Comparison of ENCODE assay signal across 15 mouse cellular contexts in genomic region chr7:112465920-112466319, GRCm38 (mm10). TPM values are rescaled to one million over a fixed set of nuclear protein-coding genes. Genes with fewer than 3 reads are reported as not detected.
DNase-seq lines count a peak whose midpoint lies in the region; ATAC-seq lines count a peak whose summit lies in the region.
"Had no signal": no experiment of that assay in that cellular context is flagged by ENCODE, and none has a peak within 500 bp of the region (broad histone marks: within the 10 kb centered on the region; RNA-seq: fewer than 3 reads in every experiment).

No protein-coding gene starts in this region.

- H3K4me3 ChIP-seq in embryonic facial prominence, embryonic 14.5 days (ENCODE audit: low read depth, low read length) = no peak overlapping the region
- no peak overlapping the region for H3K4me3 ChIP-seq in embryonic facial prominence, embryonic 10.5 days
- H3K4me3 ChIP-seq in kidney, embryonic 15.5 days (replicated peaks) = no peak overlapping the region
- H3K4me3 ChIP-seq in midbrain, embryonic 14.5 days (replicated peaks; ENCODE audit: low read depth, low read length) = no peak overlapping the region
- no peak overlapping the region for H3K4me3 ChIP-seq in midbrain, embryonic 16.5 days (ENCODE audit: low read depth, low read length)
- no peak overlapping the region for H3K4me3 ChIP-seq in stomach, embryonic 15.5 days (replicated peaks)
- H3K4me3 ChIP-seq: forebrain, embryonic 13.5 days; neural tube, embryonic 12.5 days had no signal

- H3K4me2 ChIP-seq in embryonic facial prominence, embryonic 14.5 days (ENCODE audit: low read depth, low read length) = no peak overlapping the region
- H3K4me2 ChIP-seq in kidney, embryonic 15.5 days = no peak overlapping the region
- H3K4me2 ChIP-seq in midbrain, embryonic 14.5 days (ENCODE audit: low read length) = no peak overlapping the region
- no peak overlapping the region for H3K4me2 ChIP-seq in midbrain, embryonic 16.5 days (ENCODE audit: low read length)
- no peak overlapping the region for H3K4me2 ChIP-seq in stomach, embryonic 15.5 days
- H3K4me2 ChIP-seq: forebrain, embryonic 13.5 days; midbrain, embryonic 11.5 days; neural tube, embryonic 12.5 days had no signal

- no peak for ATAC-seq in embryonic facial prominence, embryonic 14.5 days (ENCODE audit: low read depth)
- ATAC-seq in kidney, embryonic 15.5 days (replicated peaks; ENCODE audit: low FRiP score) = no peak
- no peak for ATAC-seq in midbrain, embryonic 14.5 days (ENCODE audit: low FRiP score, low TSS enrichment)
- ATAC-seq in midbrain, embryonic 16.5 days = no peak
- no peak for ATAC-seq in stomach, embryonic 15.5 days (ENCODE audit: insufficient read depth, low FRiP score, low read depth)
- ATAC-seq: forebrain, embryonic 13.5 days; inflammation-experienced regulatory T-cells, adult 6 months had no signal

- no peaks in the 10 kb centered on the region for H3K27me3 ChIP-seq in embryonic facial prominence, embryonic 14.5 days (replicated peaks; ENCODE audit: control insufficient read depth, insufficient read depth, low read length)
- H3K27me3 ChIP-seq in embryonic facial prominence, embryonic 10.5 days (replicated peaks; ENCODE audit: low read depth, poor library complexity, severe bottlenecking) = no peaks in the 10 kb centered on the region
- no peaks in the 10 kb centered on the region for H3K27me3 ChIP-seq in kidney, embryonic 15.5 days
- no peaks in the 10 kb centered on the region for H3K27me3 ChIP-seq in midbrain, embryonic 14.5 days (ENCODE audit: control insufficient read depth, insufficient read depth, low read length)
- no peaks in the 10 kb centered on the region for H3K27me3 ChIP-seq in midbrain, embryonic 16.5 days (ENCODE audit: control insufficient read depth, insufficient read depth, low read depth, low read length)
- H3K27me3 ChIP-seq in stomach, embryonic 15.5 days (replicated peaks) = no peaks in the 10 kb centered on the region
- H3K27me3 ChIP-seq: neural tube, embryonic 12.5 days had no signal

- WGBS in embryonic facial prominence, embryonic 14.5 days = 68% methylated on average over 3 of the region's 3 CpGs
- WGBS in embryonic facial prominence, embryonic 10.5 days = 80% methylated on average over 3 of the region's 3 CpGs
- WGBS in kidney, embryonic 15.5 days = 73% methylated on average over 3 of the region's 3 CpGs
- 79% methylated on average over 3 of the region's 3 CpGs for WGBS in midbrain, embryonic 14.5 days
- WGBS in midbrain, embryonic 16.5 days = 83% methylated on average over 3 of the region's 3 CpGs
- WGBS in stomach, embryonic 15.5 days = 67% methylated on average over 3 of the region's 3 CpGs

- H3K4me1 ChIP-seq in embryonic facial prominence, embryonic 14.5 days (ENCODE audit: control insufficient read depth, insufficient read depth, low read length) = peaks cover 57% of the 10 kb centered on the region
- H3K4me1 ChIP-seq in embryonic facial prominence, embryonic 10.5 days = peaks cover 64% of the 10 kb centered on the region
- peaks cover 63% of the 10 kb centered on the region for H3K4me1 ChIP-seq in kidney, embryonic 15.5 days
- 0 out of 2 replicates have a peak, but pooled peaks cover 3% of the 10 kb centered on the region for H3K4me1 ChIP-seq in midbrain, embryonic 14.5 days (ENCODE audit: control insufficient read depth, insufficient read depth, low read length)
- H3K4me1 ChIP-seq in midbrain, embryonic 16.5 days (ENCODE audit: control insufficient read depth, insufficient read depth, low read length) = peaks cover 6% of the 10 kb centered on the region; the same call in 1 of the 2 replicates
- H3K4me1 ChIP-seq in stomach, embryonic 15.5 days = peaks cover 38% of the 10 kb centered on the region

- H3K27ac ChIP-seq in embryonic facial prominence, embryonic 14.5 days (replicated peaks; ENCODE audit: low read depth, low read length) = no peak overlapping the region; the same call in 1 of the 2 replicates
- no peak overlapping the region for H3K27ac ChIP-seq in embryonic facial prominence, embryonic 10.5 days (replicated peaks)
- H3K27ac ChIP-seq in kidney, embryonic 15.5 days = peak overlapping the region; percentile 90; the same call in 1 of the 2 replicates
- no peak overlapping the region for H3K27ac ChIP-seq in midbrain, embryonic 14.5 days (replicated peaks; ENCODE audit: low read depth, low read length)
- H3K27ac ChIP-seq in midbrain, embryonic 16.5 days (ENCODE audit: low read length) = no peak overlapping the region
- H3K27ac ChIP-seq in stomach, embryonic 15.5 days = peak overlapping the region; percentile 41; the same call in 1 of the 2 replicates
- H3K27ac ChIP-seq: forebrain, embryonic 13.5 days; neural tube, embryonic 12.5 days had no signal

- DNase-seq in embryonic facial prominence, embryonic 14.5 days (ENCODE audit: low spot score) = peak; percentile 44
- DNase-seq in embryonic facial prominence, embryonic 10.5 days (ENCODE audit: low spot score) = no peak
- no peak for DNase-seq in kidney, postnatal 14 days
- DNase-seq in midbrain, embryonic 14.5 days = peak; percentile 37
- DNase-seq in urinary bladder, postnatal 4 days (ENCODE audit: low spot score in 2 of 2) = no peak
- DNase-seq: gastrocnemius, postnatal 25 days; spleen, adult 18-20 months; thymus, adult 18-20 months had no signal

- no peak overlapping the region for H3K9ac ChIP-seq in embryonic facial prominence, embryonic 14.5 days (ENCODE audit: low read depth, low read length)
- H3K9ac ChIP-seq in kidney, embryonic 15.5 days = no peak overlapping the region
- H3K9ac ChIP-seq in midbrain, embryonic 14.5 days (replicated peaks; ENCODE audit: low read length) = no peak overlapping the region
- no peak overlapping the region for H3K9ac ChIP-seq in midbrain, embryonic 16.5 days (ENCODE audit: low read depth, low read length)
- no peak overlapping the region for H3K9ac ChIP-seq in stomach, embryonic 15.5 days
- H3K9ac ChIP-seq: forebrain, embryonic 13.5 days; neural tube, embryonic 12.5 days had no signal

- no peaks in the 10 kb centered on the region for H3K9me3 ChIP-seq in embryonic facial prominence, embryonic 14.5 days (ENCODE audit: control insufficient read depth, low read length)
- no peaks in the 10 kb centered on the region for H3K9me3 ChIP-seq in embryonic facial prominence, embryonic 10.5 days
- H3K9me3 ChIP-seq in kidney, embryonic 15.5 days (replicated peaks) = no peaks in the 10 kb centered on the region
- H3K9me3 ChIP-seq in midbrain, embryonic 14.5 days (ENCODE audit: control insufficient read depth, low read length) = no peaks in the 10 kb centered on the region
- H3K9me3 ChIP-seq in midbrain, embryonic 16.5 days (replicated peaks; ENCODE audit: control insufficient read depth, low read length, poor library complexity, severe bottlenecking) = no peaks in the 10 kb centered on the region
- H3K9me3 ChIP-seq in stomach, embryonic 15.5 days = no peaks in the 10 kb centered on the region
- H3K9me3 ChIP-seq: forebrain, embryonic 13.5 days; neural tube, embryonic 12.5 days had no signal

- no peaks in the 10 kb centered on the region for H3K36me3 ChIP-seq in embryonic facial prominence, embryonic 14.5 days (ENCODE audit: control insufficient read depth, insufficient read depth, low read length)
- 0 out of 2 replicates have a peak, but pooled peaks cover 12% of the 10 kb centered on the region for H3K36me3 ChIP-seq in embryonic facial prominence, embryonic 10.5 days (replicated peaks)
- H3K36me3 ChIP-seq in kidney, embryonic 15.5 days = no peaks in the 10 kb centered on the region
- H3K36me3 ChIP-seq in midbrain, embryonic 14.5 days (ENCODE audit: control insufficient read depth, insufficient read depth, low read length) = no peaks in the 10 kb centered on the region
- H3K36me3 ChIP-seq in midbrain, embryonic 16.5 days (ENCODE audit: control insufficient read depth, insufficient read depth, low read length) = no peaks in the 10 kb centered on the region
- no peaks in the 10 kb centered on the region for H3K36me3 ChIP-seq in stomach, embryonic 15.5 days
- H3K36me3 ChIP-seq: neural tube, embryonic 12.5 days had no signal

RNA-seq across cellular contexts. Expression of gene Parva, which starts 38.6 kb away (rescaled TPM):
- 93.4 and 95.4 TPM in 2 replicates for polyA plus RNA-seq in embryonic facial prominence, embryonic 14.5 days (2014; fragmentation: Nextera tagmentation; extraction: Ambion mirVana)
- polyA plus RNA-seq in embryonic facial prominence, embryonic 10.5 days (2016; fragmentation: Nextera tagmentation; extraction: Ambion mirVana) = 62.7 and 70.3 TPM in 2 replicates
- polyA plus RNA-seq in kidney, embryonic 15.5 days (2015; fragmentation: Nextera tagmentation; extraction: Ambion mirVana) = 103 and 107 TPM in 2 replicates
- polyA plus RNA-seq in midbrain, embryonic 14.5 days (2014; fragmentation: Nextera tagmentation; extraction: Ambion mirVana) = 16.5 and 24.6 TPM in 2 replicates
- polyA plus RNA-seq in midbrain, embryonic 16.5 days (2015; fragmentation: Nextera tagmentation; extraction: Ambion mirVana) = 24.5 and 24.9 TPM in 2 replicates
- polyA plus RNA-seq in stomach, embryonic 15.5 days (2015; fragmentation: Nextera tagmentation; extraction: Ambion mirVana) = 101 and 108 TPM in 2 replicates
- polyA plus RNA-seq: inflammation-experienced regulatory T-cells, adult 6 months had no signal

Comparison
In these comparisons a context has a peak if more than half of its experiments do, and no peak if none do; other contexts are left out.
1. DNase-seq: peak in embryonic facial prominence, embryonic 14.5 days (single experiment) and midbrain, embryonic 14.5 days (single experiment); none in embryonic facial prominence, embryonic 10.5 days (single experiment), kidney, postnatal 14 days (single experiment) and urinary bladder, postnatal 4 days (0 of 2).
2. H3K27ac ChIP-seq: peak in kidney, embryonic 15.5 days (single experiment) and stomach, embryonic 15.5 days (single experiment); none in embryonic facial prominence, embryonic 14.5 days (single experiment), embryonic facial prominence, embryonic 10.5 days (single experiment), midbrain, embryonic 14.5 days (single experiment) and midbrain, embryonic 16.5 days (single experiment).